Comparison of ENCODE assay signal across 8 mouse cellular contexts in the genomic region with DNA sequence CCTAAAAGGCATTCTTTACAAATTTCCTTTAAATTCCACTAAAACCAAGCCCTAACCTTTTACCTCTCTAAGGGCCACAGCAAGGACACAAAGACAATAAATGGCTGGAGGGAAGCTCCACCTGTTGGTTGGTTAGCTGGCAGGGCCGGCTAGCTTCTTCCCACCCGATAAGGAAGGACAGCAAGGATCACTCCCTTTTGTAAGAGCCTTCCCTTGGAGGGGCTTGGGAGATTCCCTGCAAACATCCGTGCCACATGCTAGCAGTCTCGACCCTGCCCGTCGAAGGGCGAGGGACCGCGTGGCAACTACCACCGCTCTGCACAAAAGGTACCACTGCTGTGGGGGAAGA. TPM values are rescaled to one million over a fixed set of nuclear protein-coding genes. Genes with fewer than 3 reads are reported as not detected.
DNase-seq lines count a peak whose midpoint lies in the region; ATAC-seq and TF ChIP-seq lines count a peak whose summit lies in the region.

No protein-coding gene starts in this region.

- peak overlapping the region; percentile 96 for H3K4me2 ChIP-seq in forebrain, embryonic 16.5 days (ENCODE audit: low read length)
- H3K4me2 ChIP-seq in liver, embryonic 14.5 days (ENCODE audit: low read depth): peak overlapping the region; percentile 70

- no peaks in the 10 kb centered on the region for H3K9me3 ChIP-seq in E14TG2a.4 (ENCODE audit: low read length)
- H3K9me3 ChIP-seq in forebrain, embryonic 16.5 days (ENCODE audit: control insufficient read depth, low read length): no peaks in the 10 kb centered on the region
- no peaks in the 10 kb centered on the region for H3K9me3 ChIP-seq in liver, embryonic 14.5 days (ENCODE audit: control insufficient read depth, low read length)

- peak overlapping the region; percentile 99 for H3K9ac ChIP-seq in forebrain, embryonic 16.5 days (replicated peaks; ENCODE audit: low read depth, low read length)
- peak overlapping the region; percentile 40 for H3K9ac ChIP-seq in liver, embryonic 14.5 days (replicated peaks)

- peak overlapping the region; percentile 88 for H3K4me3 ChIP-seq in E14TG2a.4 (replicated peaks; ENCODE audit: low read length)
- H3K4me3 ChIP-seq in forebrain, embryonic 16.5 days (replicated peaks; ENCODE audit: low read length): peak overlapping the region; percentile 66
- peak overlapping the region; percentile 52 to 57 for H3K4me3 ChIP-seq in liver, embryonic 14.5 days (ENCODE audit: insufficient read depth in 1 of 2, low read depth in 2 of 2, low read length in 2 of 2)

- WGBS in forebrain, embryonic 16.5 days: 0% methylated on average over 10 of the region's 10 CpGs
- 1% methylated on average over 10 of the region's 10 CpGs for WGBS in liver, embryonic 14.5 days (ENCODE audit: insufficient replicate concordance)

- peaks cover 12% of the 10 kb centered on the region for H3K27me3 ChIP-seq in E14TG2a.4 (ENCODE audit: insufficient read depth, low read length)
- H3K27me3 ChIP-seq in forebrain, embryonic 16.5 days (replicated peaks; ENCODE audit: control insufficient read depth, insufficient read depth, low read length): no peaks in the 10 kb centered on the region
- peaks cover 30% of the 10 kb centered on the region for H3K27me3 ChIP-seq in liver, embryonic 14.5 days (ENCODE audit: control insufficient read depth, insufficient read depth, low read length)

- TF ChIP-seq EP300 in liver, embryonic 14.5 days (IDR thresholded peaks at IDR 0.05; ENCODE audit: low read depth): no peak

- peak; percentile 34 for DNase-seq in heart, adult 8-10 months (ENCODE audit: low spot score)
- DNase-seq in heart, adult 9 months (ENCODE audit: low spot score in 2 of 2): no peak
- DNase-seq in liver, embryonic 14.5 days (ENCODE audit: low read depth in 3 of 3, low spot score in 3 of 3): no peak
- no peak for DNase-seq in layer of hippocampus, postnatal 25 days (ENCODE audit: extremely low spot score in 1 of 2, low spot score in 1 of 2)
- no peak for DNase-seq in layer of hippocampus, adult 11-12 months (ENCODE audit: low spot score)
- no peak for DNase-seq in testis, postnatal 14 days (ENCODE audit: low spot score)

- peak overlapping the region; percentile 100 for H3K27ac ChIP-seq in forebrain, embryonic 16.5 days (ENCODE audit: low read length)
- H3K27ac ChIP-seq in liver, embryonic 14.5 days: no peak overlapping the region

- no peak for TF ChIP-seq CTCF in E14TG2a.4 (conservative IDR thresholded peaks at IDR 0.05; ENCODE audit: low read length)
- TF ChIP-seq CTCF in liver, embryonic 14.5 days (IDR thresholded peaks at IDR 0.05; ENCODE audit: low read depth): peak; percentile 24; the same call in 1 of the 2 replicates

- peaks cover 28% of the 10 kb centered on the region for H3K36me3 ChIP-seq in E14TG2a.4 (ENCODE audit: insufficient read depth, low read length)
- H3K36me3 ChIP-seq in forebrain, embryonic 16.5 days (ENCODE audit: control insufficient read depth, insufficient read depth): peaks cover 14% of the 10 kb centered on the region; the same call in 1 of the 2 replicates
- no peaks in the 10 kb centered on the region for H3K36me3 ChIP-seq in liver, embryonic 14.5 days (replicated peaks; ENCODE audit: control insufficient read depth, insufficient read depth, low read depth)

- H3K4me1 ChIP-seq in E14TG2a.4 (replicated peaks; ENCODE audit: low read depth, low read length): peaks cover 41% of the 10 kb centered on the region
- H3K4me1 ChIP-seq in forebrain, embryonic 16.5 days (replicated peaks; ENCODE audit: control insufficient read depth, insufficient read depth, low read length): peaks cover 31% of the 10 kb centered on the region
- H3K4me1 ChIP-seq in liver, embryonic 14.5 days (replicated peaks; ENCODE audit: control insufficient read depth in 2 of 2, insufficient read depth in 2 of 2, low read length in 1 of 2): peaks cover 0 to 2% of the 10 kb centered on the region in 2 experiments; a peak in 1 of 4 replicates

- ATAC-seq in forebrain, embryonic 16.5 days: peak; percentile 8; the same call in 1 of the 2 replicates
- ATAC-seq in liver, embryonic 14.5 days (ENCODE audit: insufficient read depth): no peak; the same call in 1 of the 2 replicates

RNA-seq across cellular contexts. Expression of a gene that starts 1.0 kb away (rescaled TPM):
- 100 to 1,000 TPM; 338 to 435 (median 378) TPM for total RNA-seq in heart, adult 8-10 months (2022)
- polyA plus RNA-seq in forebrain, embryonic 16.5 days (2015; fragmentation: Nextera tagmentation; extraction: Ambion mirVana): 749 and 886 TPM in 2 replicates
- polyA plus RNA-seq in liver, embryonic 14.5 days (2012; rRNA removed): 48.0 and 61.3 TPM in 2 replicates
- 115 and 129 TPM in 2 replicates for polyA plus RNA-seq in liver, embryonic 14.5 days (2014; fragmentation: Nextera tagmentation; extraction: Ambion mirVana)
- total RNA-seq in layer of hippocampus, postnatal 25 days (2021): 100 to 1,000 TPM; 493 to 570 TPM
